In genomic region chr5:83440259-83440658, GRCm38 (mm10) we compare ENCODE assay signal across 10 mouse cellular contexts.
DNase-seq lines count a peak whose midpoint lies in the region; ATAC-seq and TF ChIP-seq lines count a peak whose summit lies in the region.
"Had no signal": no experiment of that assay in that cellular context is flagged by ENCODE, and none has a peak within 500 bp of the region (broad histone marks: within the 10 kb centered on the region; RNA-seq: fewer than 3 reads in every experiment).

No protein-coding gene starts in this region.

- peak; percentile 29 for TF ChIP-seq CTCF in ES-Bruce4 (IDR thresholded peaks at IDR 0.05; ENCODE audit: low read depth, low read length)

- no peaks in the 10 kb centered on the region for H3K27me3 ChIP-seq in heart, embryonic 11.5 days (ENCODE audit: control insufficient read depth, insufficient read depth, low read length)
- no peaks in the 10 kb centered on the region for H3K27me3 ChIP-seq in ES-Bruce4 (ENCODE audit: control insufficient read depth, insufficient read depth, low read length, poor library complexity, severe bottlenecking)
- H3K27me3 ChIP-seq in forebrain, embryonic 16.5 days (replicated peaks; ENCODE audit: control insufficient read depth, insufficient read depth, low read length), result no peaks in the 10 kb centered on the region
- no peaks in the 10 kb centered on the region for H3K27me3 ChIP-seq in neural tube, embryonic 14.5 days (ENCODE audit: control insufficient read depth, insufficient read depth, low read length)
- H3K27me3 ChIP-seq: embryonic facial prominence, embryonic 15.5 days; lung, embryonic 15.5 days had no signal

- no peak overlapping the region for H3K9ac ChIP-seq in heart, embryonic 11.5 days (ENCODE audit: low read depth, low read length)
- H3K9ac ChIP-seq in ES-Bruce4 (ENCODE audit: low read depth, poor library complexity, severe bottlenecking), result no peak overlapping the region
- H3K9ac ChIP-seq in forebrain, embryonic 16.5 days (replicated peaks; ENCODE audit: low read depth, low read length), result no peak overlapping the region
- no peak overlapping the region for H3K9ac ChIP-seq in neural tube, embryonic 14.5 days (replicated peaks; ENCODE audit: low read depth, low read length)
- H3K9ac ChIP-seq: embryonic facial prominence, embryonic 15.5 days; lung, embryonic 15.5 days had no signal

- no peak for ATAC-seq in heart, embryonic 11.5 days (replicated peaks; ENCODE audit: insufficient number of reproducible peaks, low FRiP score, low TSS enrichment)
- ATAC-seq in forebrain, embryonic 16.5 days, result peak; percentile 52; the same call in 1 of the 2 replicates
- peak; percentile 51; the same call in 1 of the 2 replicates for ATAC-seq in neural tube, embryonic 14.5 days (ENCODE audit: low read depth)

- H3K27ac ChIP-seq in heart, embryonic 11.5 days (ENCODE audit: low read depth, low read length), result no peak overlapping the region
- H3K27ac ChIP-seq in ES-Bruce4 (ENCODE audit: insufficient read depth, low read length), result no peak overlapping the region
- H3K27ac ChIP-seq in forebrain, embryonic 16.5 days (ENCODE audit: low read length), result no peak overlapping the region
- no peak overlapping the region for H3K27ac ChIP-seq in neural tube, embryonic 14.5 days (ENCODE audit: low read depth, low read length)
- H3K27ac ChIP-seq: embryonic facial prominence, embryonic 15.5 days; lung, embryonic 15.5 days had no signal

- no peak for TF ChIP-seq EP300 in ES-Bruce4 (IDR thresholded peaks at IDR 0.05; ENCODE audit: insufficient read depth, low read depth, low read length)

- H3K36me3 ChIP-seq in heart, embryonic 11.5 days (ENCODE audit: control insufficient read depth, insufficient read depth, low read length), result no peaks in the 10 kb centered on the region
- no peaks in the 10 kb centered on the region for H3K36me3 ChIP-seq in ES-Bruce4 (ENCODE audit: control insufficient read depth, insufficient read depth, low read length, poor library complexity, severe bottlenecking)
- H3K36me3 ChIP-seq in forebrain, embryonic 16.5 days (ENCODE audit: control insufficient read depth, insufficient read depth), result no peaks in the 10 kb centered on the region
- no peaks in the 10 kb centered on the region for H3K36me3 ChIP-seq in neural tube, embryonic 14.5 days (ENCODE audit: control insufficient read depth, insufficient read depth, low read length)
- H3K36me3 ChIP-seq: embryonic facial prominence, embryonic 15.5 days; lung, embryonic 15.5 days had no signal

- H3K4me3 ChIP-seq in heart, embryonic 11.5 days (ENCODE audit: low read depth, low read length), result no peak overlapping the region
- no peak overlapping the region for H3K4me3 ChIP-seq in ES-Bruce4 (ENCODE audit: low read depth, low read length)
- H3K4me3 ChIP-seq in forebrain, embryonic 16.5 days (replicated peaks; ENCODE audit: low read length), result no peak overlapping the region
- H3K4me3 ChIP-seq in neural tube, embryonic 14.5 days (ENCODE audit: low read depth, low read length), result no peak overlapping the region
- H3K4me3 ChIP-seq: embryonic facial prominence, embryonic 15.5 days; lung, embryonic 15.5 days had no signal

- 7% methylated on average over 3 of the region's 3 CpGs for WGBS in heart, embryonic 11.5 days (ENCODE audit: insufficient replicate concordance)
- 3% methylated on average over 3 of the region's 3 CpGs for WGBS in forebrain, embryonic 16.5 days
- WGBS in neural tube, embryonic 14.5 days, result 4% methylated on average over 3 of the region's 3 CpGs

- peak; percentile 27 to 54 for DNase-seq in heart, postnatal 14 days
- peak; percentile 15 for DNase-seq in c-Kit-positive CD71-positive TER-119-positive erythroid progenitor cells, embryonic 14.5 days (ENCODE audit: low spot score)
- DNase-seq in layer of hippocampus, postnatal 25 days (ENCODE audit: extremely low spot score in 1 of 2, low spot score in 1 of 2), result peak; percentile 18 to 63
- DNase-seq in natural killer cell, adult 2 months (ENCODE audit: low spot score in 2 of 2), result no peak

- no peaks in the 10 kb centered on the region for H3K4me1 ChIP-seq in heart, embryonic 11.5 days (ENCODE audit: control insufficient read depth, insufficient read depth, low read length)
- H3K4me1 ChIP-seq in ES-Bruce4 (ENCODE audit: control insufficient read depth, insufficient read depth, low read length), result no peaks in the 10 kb centered on the region
- no peaks in the 10 kb centered on the region for H3K4me1 ChIP-seq in forebrain, embryonic 16.5 days (replicated peaks; ENCODE audit: control insufficient read depth, insufficient read depth, low read length)
- H3K4me1 ChIP-seq in neural tube, embryonic 14.5 days (ENCODE audit: control insufficient read depth, insufficient read depth, low read length), result no peaks in the 10 kb centered on the region
- H3K4me1 ChIP-seq: embryonic facial prominence, embryonic 15.5 days; lung, embryonic 15.5 days had no signal

- intact Hi-C loops in heart, postnatal 14 days (cut with DNase I), result no loop called here

- TF ChIP-seq POLR2A in ES-Bruce4 (IDR thresholded peaks at IDR 0.05; ENCODE audit: insufficient read depth, low read length), result no peak

- no peak overlapping the region for H3K4me2 ChIP-seq in heart, embryonic 11.5 days
- H3K4me2 ChIP-seq in forebrain, embryonic 16.5 days (ENCODE audit: low read length), result no peak overlapping the region
- no peak overlapping the region for H3K4me2 ChIP-seq in neural tube, embryonic 14.5 days (ENCODE audit: low read depth, low read length)
- H3K4me2 ChIP-seq: embryonic facial prominence, embryonic 15.5 days; lung, embryonic 15.5 days had no signal

- H3K9me3 ChIP-seq in heart, embryonic 11.5 days (replicated peaks; ENCODE audit: control insufficient read depth, low read length), result no peaks in the 10 kb centered on the region
- H3K9me3 ChIP-seq in ES-Bruce4 (replicated peaks; ENCODE audit: control insufficient read depth, insufficient read depth, low read length, poor library complexity, severe bottlenecking), result no peaks in the 10 kb centered on the region
- no peaks in the 10 kb centered on the region for H3K9me3 ChIP-seq in forebrain, embryonic 16.5 days (ENCODE audit: control insufficient read depth, low read length)
- no peaks in the 10 kb centered on the region for H3K9me3 ChIP-seq in neural tube, embryonic 14.5 days (ENCODE audit: control insufficient read depth, low read length)
- H3K9me3 ChIP-seq: embryonic facial prominence, embryonic 15.5 days; lung, embryonic 15.5 days had no signal

Comparison
In these comparisons a context has a peak if more than half of its experiments do, and no peak if none do; other contexts are left out.
1. DNase-seq: peak in heart, postnatal 14 days (2 of 2), c-Kit-positive CD71-positive TER-119-positive erythroid progenitor cells, embryonic 14.5 days (single experiment) and layer of hippocampus, postnatal 25 days (2 of 2); none in natural killer cell, adult 2 months (0 of 2).